Mouse (Mus musculus): ENCODE results near the gene Zfp366. TPM values are rescaled to one million over a fixed set of nuclear protein-coding genes. Genes with fewer than 3 reads are reported as not detected.

The Zfp366 gene
- polyA plus RNA-seq, 1 experiment, result 2.8 TPM

- H3K4me1 ChIP-seq (ENCODE audit: control insufficient read depth, insufficient read depth, insufficient read length, low read length), result peaks cover 21% of the 10 kb centered on the region
- no peak overlapping the region for H3K4me3 ChIP-seq (ENCODE audit: insufficient read depth, low read depth, low read length)
- peak overlapping the region; percentile 15; the same call in 1 of the 2 replicates for H3K27ac ChIP-seq (replicated peaks; ENCODE audit: low read depth, low read length)
Observed at GRCm38 (mm10) chr13:99242895-99243294, 58.3 kb downstream of the Zfp366 start.

GRCm38 (mm10) chr13:99243831-99244230 lies 59.2 kb downstream of the Zfp366 start:
- no peak overlapping the region for H3K4me3 ChIP-seq (ENCODE audit: insufficient read depth, low read depth, low read length)
- H3K4me1 ChIP-seq (ENCODE audit: control insufficient read depth, insufficient read depth, insufficient read length, low read length), result peaks cover 17% of the 10 kb centered on the region
- no peak overlapping the region for H3K27ac ChIP-seq (replicated peaks; ENCODE audit: low read depth, low read length)

DNA sequence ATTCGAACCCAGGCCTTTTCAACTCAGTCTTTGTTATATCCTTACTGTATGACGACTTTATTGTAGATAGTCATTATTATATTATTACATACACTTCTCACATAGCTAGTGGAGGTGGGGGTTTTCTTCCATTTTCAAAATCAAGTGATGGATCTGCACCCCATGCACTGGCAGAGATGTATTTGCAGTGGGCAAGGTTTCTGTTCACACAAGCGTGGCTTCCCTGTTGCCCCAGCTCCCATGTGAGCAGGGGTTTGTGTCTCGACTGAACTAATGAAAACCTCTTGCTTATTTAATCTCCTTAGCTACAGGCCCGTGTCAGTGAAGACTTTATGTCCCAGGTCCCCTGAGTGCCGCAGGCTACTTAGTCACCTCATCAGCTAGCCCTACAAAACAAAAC lies 59.8 kb downstream of the Zfp366 start:
- H3K4me3 ChIP-seq (ENCODE audit: insufficient read depth, low read depth, low read length), result no peak overlapping the region
- peaks cover 11% of the 10 kb centered on the region; the same call in 1 of the 2 replicates for H3K4me1 ChIP-seq (ENCODE audit: control insufficient read depth, insufficient read depth, insufficient read length, low read length)
- H3K27ac ChIP-seq (replicated peaks; ENCODE audit: low read depth, low read length), result no peak overlapping the region

GRCm38 (mm10) chr13:99244896-99245295 lies 60.3 kb downstream of the Zfp366 start:
- Histone ChIP-seq H3K4me3 (ENCODE audit: insufficient read depth, low read depth, low read length) (no peak overlapping the region), H3K27ac (replicated peaks; ENCODE audit: low read depth, low read length) (peak overlapping the region; percentile 31; the same call in 1 of the 2 replicates), H3K4me1 (ENCODE audit: control insufficient read depth, insufficient read depth, insufficient read length, low read length) (peaks cover 7% of the 10 kb centered on the region; the same call in 1 of the 2 replicates)

GRCm38 (mm10) chr13:99245916-99246460 lies 61.4 kb downstream of the Zfp366 start:
- H3K4me1 ChIP-seq (ENCODE audit: control insufficient read depth, insufficient read depth, insufficient read length, low read length), result peaks cover 4% of the 10 kb centered on the region; the same call in 1 of the 2 replicates
- H3K27ac ChIP-seq (replicated peaks; ENCODE audit: low read depth, low read length), result no peak overlapping the region
- H3K4me3 ChIP-seq (ENCODE audit: insufficient read depth, low read depth, low read length), result no peak overlapping the region

DNA sequence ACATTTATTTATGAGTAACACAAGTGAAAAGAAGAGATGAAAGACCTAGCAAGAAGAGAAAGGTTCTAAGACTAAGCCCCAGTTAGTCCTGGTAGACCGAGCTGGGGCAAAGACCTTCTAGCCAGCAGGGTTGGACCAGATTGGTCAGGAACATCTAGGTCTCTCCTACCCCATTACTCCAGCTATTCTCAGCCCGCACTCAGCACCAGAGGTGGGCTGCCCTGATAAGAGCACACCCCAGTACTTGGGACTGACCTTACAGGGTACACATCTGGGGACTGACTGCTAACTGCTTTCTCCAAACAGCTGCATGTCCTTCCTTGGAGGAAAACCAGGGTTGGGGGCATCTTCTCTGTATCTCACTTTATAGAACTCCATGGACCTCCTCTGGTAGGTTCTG lies 66.2 kb downstream of the Zfp366 start:
- Histone ChIP-seq H3K27ac (replicated peaks; ENCODE audit: low read depth, low read length) (no peak overlapping the region), H3K4me1 (ENCODE audit: control insufficient read depth, insufficient read depth, insufficient read length, low read length) (peaks cover 4% of the 10 kb centered on the region; the same call in 1 of the 2 replicates), H3K4me3 (ENCODE audit: insufficient read depth, low read depth, low read length) (no peak overlapping the region)

DNA sequence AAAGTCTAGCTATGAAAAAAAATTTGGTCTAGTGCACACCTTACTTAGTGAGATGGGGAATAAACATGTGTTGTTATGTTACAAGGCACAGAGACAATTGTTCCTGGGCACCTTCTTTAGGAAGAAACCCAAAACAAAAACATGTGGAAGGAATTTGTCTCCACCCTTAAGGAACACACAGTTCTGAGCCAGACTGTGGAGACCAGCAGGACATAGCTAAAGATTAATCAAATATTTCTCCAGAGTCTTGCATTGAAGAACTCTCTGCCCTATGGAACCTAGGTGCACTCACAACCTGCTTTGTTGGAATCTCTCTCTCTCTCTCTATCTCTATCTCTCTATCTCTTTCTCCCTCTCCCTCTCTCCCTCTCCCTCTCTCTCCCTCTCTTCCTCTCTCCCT lies 69.6 kb downstream of the Zfp366 start:
- peaks cover 4% of the 10 kb centered on the region; the same call in 1 of the 2 replicates for H3K4me1 ChIP-seq (ENCODE audit: control insufficient read depth, insufficient read depth, insufficient read length, low read length)
- H3K4me3 ChIP-seq (ENCODE audit: insufficient read depth, low read depth, low read length), result no peak overlapping the region
- peak overlapping the region; percentile 69 for H3K27ac ChIP-seq (replicated peaks; ENCODE audit: low read depth, low read length)

GRCm38 (mm10) chr13:99254781-99255180 lies 70.2 kb downstream of the Zfp366 start:
- peak overlapping the region; percentile 69 for H3K27ac ChIP-seq (replicated peaks; ENCODE audit: low read depth, low read length)
- peaks cover 4% of the 10 kb centered on the region; the same call in 1 of the 2 replicates for H3K4me1 ChIP-seq (ENCODE audit: control insufficient read depth, insufficient read depth, insufficient read length, low read length)
- no peak overlapping the region for H3K4me3 ChIP-seq (ENCODE audit: insufficient read depth, low read depth, low read length)

- no peak overlapping the region for H3K4me3 ChIP-seq (ENCODE audit: insufficient read depth, low read depth, low read length)
- peaks cover 4% of the 10 kb centered on the region; the same call in 1 of the 2 replicates for H3K4me1 ChIP-seq (ENCODE audit: control insufficient read depth, insufficient read depth, insufficient read length, low read length)
- no peak overlapping the region for H3K27ac ChIP-seq (replicated peaks; ENCODE audit: low read depth, low read length)
Observed at GRCm38 (mm10) chr13:99256916-99257315, 72.3 kb downstream of the Zfp366 start.

GRCm38 (mm10) chr13:99258677-99259076 lies 74.1 kb downstream of the Zfp366 start:
- H3K4me3 ChIP-seq (ENCODE audit: insufficient read depth, low read depth, low read length), result no peak overlapping the region

DNA sequence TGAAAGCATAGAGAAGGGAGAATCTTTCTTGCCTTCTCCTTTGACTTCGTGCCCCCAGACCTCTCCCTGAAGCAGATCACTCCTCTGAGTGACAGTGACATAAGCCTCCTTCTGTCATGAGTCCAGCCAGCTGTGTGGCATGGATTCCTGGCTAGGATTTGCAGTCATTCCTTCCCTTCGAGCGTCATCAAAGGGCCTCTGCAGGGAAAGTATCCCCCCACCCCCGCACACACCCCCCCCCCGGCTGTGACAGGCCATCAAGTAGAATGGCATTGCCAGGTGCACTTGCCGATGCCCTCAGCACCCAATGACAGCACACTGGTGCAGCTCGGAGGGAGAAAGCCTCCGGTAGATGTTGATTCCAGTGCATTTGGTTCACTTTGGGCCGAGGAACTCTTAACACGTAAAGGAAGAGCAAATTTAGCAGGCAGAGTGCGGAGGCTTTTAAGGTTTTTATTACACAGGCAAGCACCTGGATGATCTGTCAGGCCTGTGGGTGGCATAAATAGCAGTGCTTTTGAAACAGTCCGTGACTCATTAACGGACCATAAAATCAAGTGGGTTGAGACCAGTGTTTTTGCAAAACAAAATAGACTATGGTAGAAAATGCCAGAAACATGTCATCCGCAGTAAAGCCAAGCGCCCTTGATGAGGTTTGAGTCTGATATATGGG lies 75.0 kb downstream of the Zfp366 start:
- H3K27ac ChIP-seq (replicated peaks; ENCODE audit: low read depth, low read length), result no peak overlapping the region
- peaks cover 4% of the 10 kb centered on the region; the same call in 1 of the 2 replicates for H3K4me1 ChIP-seq (ENCODE audit: control insufficient read depth, insufficient read depth, insufficient read length, low read length)
- H3K4me3 ChIP-seq (ENCODE audit: insufficient read depth, low read depth, low read length), result no peak overlapping the region

More at GRCm38 (mm10) chr13:99258677-99259076, 74.1 kb downstream of the Zfp366 start:
- H3K4me1 ChIP-seq (ENCODE audit: control insufficient read depth, insufficient read depth, insufficient read length, low read length), result peaks cover 4% of the 10 kb centered on the region; the same call in 1 of the 2 replicates
- no peak overlapping the region for H3K27ac ChIP-seq (replicated peaks; ENCODE audit: low read depth, low read length)

GRCm38 (mm10) chr13:99262406-99262805 lies 77.8 kb downstream of the Zfp366 start:
- no peak overlapping the region for H3K27ac ChIP-seq (replicated peaks; ENCODE audit: low read depth, low read length)
- no peak overlapping the region for H3K4me3 ChIP-seq (ENCODE audit: insufficient read depth, low read depth, low read length)
- H3K4me1 ChIP-seq (ENCODE audit: control insufficient read depth, insufficient read depth, insufficient read length, low read length), result no peaks in the 10 kb centered on the region

- Histone ChIP-seq H3K4me3 (ENCODE audit: insufficient read depth, low read depth, low read length) (no peak overlapping the region), H3K27ac (replicated peaks; ENCODE audit: low read depth, low read length) (no peak overlapping the region), H3K4me1 (ENCODE audit: control insufficient read depth, insufficient read depth, insufficient read length, low read length) (no peaks in the 10 kb centered on the region)
Observed at GRCm38 (mm10) chr13:99263159-99263783, 78.6 kb downstream of the Zfp366 start.

DNA sequence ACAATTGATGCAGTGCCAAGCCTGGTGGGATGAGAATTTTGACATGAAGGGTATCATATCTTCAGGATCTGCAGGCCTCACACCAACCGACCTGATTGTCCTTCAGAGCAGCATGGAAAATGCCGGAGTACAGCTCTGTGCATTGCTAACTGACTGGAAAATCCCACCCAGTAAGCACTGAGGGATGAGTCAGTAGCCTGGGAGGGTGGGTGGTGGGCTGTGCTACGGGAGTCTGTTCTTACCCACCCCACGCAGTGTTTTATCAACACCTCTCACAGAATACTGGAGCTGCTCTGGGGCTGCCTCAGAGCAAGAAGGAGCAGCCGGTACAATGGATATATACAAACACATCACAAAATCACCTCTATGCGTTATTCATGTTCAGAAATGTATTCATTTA lies 79.9 kb downstream of the Zfp366 start:
- no peak overlapping the region for H3K4me3 ChIP-seq (ENCODE audit: insufficient read depth, low read depth, low read length)
- H3K27ac ChIP-seq (replicated peaks; ENCODE audit: low read depth, low read length), result no peak overlapping the region
- H3K4me1 ChIP-seq (ENCODE audit: control insufficient read depth, insufficient read depth, insufficient read length, low read length), result no peaks in the 10 kb centered on the region

GRCm38 (mm10) chr13:99272046-99272445 lies 87.4 kb downstream of the Zfp366 start:
- H3K27ac ChIP-seq (replicated peaks; ENCODE audit: low read depth, low read length), result no peak overlapping the region
- no peak overlapping the region for H3K4me3 ChIP-seq (ENCODE audit: insufficient read depth, low read depth, low read length)
- no peaks in the 10 kb centered on the region for H3K4me1 ChIP-seq (ENCODE audit: control insufficient read depth, insufficient read depth, insufficient read length, low read length)

Measured in brown adipose tissue, adult 24 weeks (tissue).